Mouse (Mus musculus): ENCODE results near the gene Atg13.

Atg13 gene

DNA sequence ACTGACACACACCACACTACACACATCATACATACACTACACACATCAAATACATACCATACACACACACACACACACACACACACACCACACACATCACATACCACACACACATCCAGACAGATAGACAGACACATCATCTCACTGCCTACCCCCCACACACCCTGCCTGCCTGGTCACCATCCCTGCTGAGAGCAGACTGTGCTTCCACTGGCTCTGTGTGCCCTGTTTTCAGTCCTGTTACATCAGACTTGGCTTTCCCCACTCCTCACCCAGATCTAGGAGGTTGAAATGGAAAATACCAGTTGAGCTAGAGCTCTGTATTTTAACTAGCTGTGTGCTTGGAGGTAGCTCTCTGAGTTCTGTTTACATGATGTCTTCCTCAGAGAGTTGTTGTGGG lies 45.6 kb downstream of the Atg13 start:
- TF ChIP-seq GATA4 (IDR thresholded peaks at IDR 0.05; ENCODE audit: insufficient replicate concordance, low read length), result no peak

DNA sequence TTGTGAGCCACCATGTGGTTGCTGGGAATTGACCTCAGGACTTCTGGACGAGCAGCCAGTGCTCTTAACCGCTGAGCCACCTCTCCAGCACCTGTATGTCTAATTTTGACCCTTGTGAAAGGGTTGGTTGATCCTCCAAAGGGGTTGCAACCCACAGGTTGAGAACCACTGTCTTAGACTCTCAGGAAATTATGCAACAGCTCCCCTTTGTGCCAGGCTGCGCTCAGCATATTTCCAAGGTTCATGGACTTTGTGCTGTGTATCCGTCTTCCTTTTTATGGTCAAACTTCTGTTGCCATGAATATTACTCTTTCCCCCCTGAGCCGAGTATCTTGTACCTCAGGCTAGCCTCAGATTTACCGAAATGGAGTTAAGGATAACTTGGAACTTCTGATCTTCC lies 49.4 kb downstream of the Atg13 start:
- no peak for TF ChIP-seq GATA4 (IDR thresholded peaks at IDR 0.05; ENCODE audit: insufficient replicate concordance, low read length)

DNA sequence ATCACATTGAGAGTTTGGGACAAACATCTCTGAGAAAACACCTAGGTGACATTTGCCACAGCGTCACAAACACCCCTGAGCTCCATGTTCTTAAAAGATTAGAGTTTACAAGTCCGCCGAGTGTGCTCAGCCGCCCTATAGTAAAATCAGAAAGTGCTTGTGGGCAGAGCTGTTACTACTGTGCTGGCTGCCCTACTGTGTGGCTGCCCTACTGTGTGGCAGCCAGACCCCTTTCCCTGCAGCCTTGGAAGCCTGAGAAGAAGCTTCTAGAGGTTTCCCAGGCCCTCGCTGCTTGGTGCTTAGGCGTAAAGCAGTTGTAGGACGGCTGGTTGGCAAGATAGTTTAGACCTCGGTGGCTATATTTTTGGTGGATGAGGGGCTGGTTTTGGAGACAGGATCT lies 50.7 kb downstream of the Atg13 start:
- no peak for TF ChIP-seq GATA4 (IDR thresholded peaks at IDR 0.05; ENCODE audit: insufficient replicate concordance, low read length)

DNA sequence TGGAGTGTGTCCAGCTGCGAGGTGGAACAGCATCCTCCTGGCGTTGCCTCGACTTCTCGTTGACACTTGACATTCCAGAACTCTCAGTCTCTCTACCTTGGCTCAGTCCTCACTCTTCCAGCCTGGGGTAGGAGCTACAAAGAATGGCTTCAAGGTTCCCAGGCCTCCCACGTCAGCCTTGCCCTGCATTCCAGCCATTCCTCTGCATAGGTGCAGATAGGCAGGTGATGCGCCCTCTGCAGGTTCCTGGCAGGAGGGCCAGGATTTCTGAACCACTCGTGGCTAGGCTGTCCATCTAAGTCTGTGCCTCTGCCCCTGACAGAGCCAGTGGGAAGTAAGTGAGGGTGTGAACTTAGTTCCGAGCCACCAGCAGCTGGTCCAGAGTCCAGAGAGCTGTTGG lies 53.6 kb downstream of the Atg13 start:
- TF ChIP-seq GATA4 (IDR thresholded peaks at IDR 0.05; ENCODE audit: insufficient replicate concordance, low read length), result no peak

DNA sequence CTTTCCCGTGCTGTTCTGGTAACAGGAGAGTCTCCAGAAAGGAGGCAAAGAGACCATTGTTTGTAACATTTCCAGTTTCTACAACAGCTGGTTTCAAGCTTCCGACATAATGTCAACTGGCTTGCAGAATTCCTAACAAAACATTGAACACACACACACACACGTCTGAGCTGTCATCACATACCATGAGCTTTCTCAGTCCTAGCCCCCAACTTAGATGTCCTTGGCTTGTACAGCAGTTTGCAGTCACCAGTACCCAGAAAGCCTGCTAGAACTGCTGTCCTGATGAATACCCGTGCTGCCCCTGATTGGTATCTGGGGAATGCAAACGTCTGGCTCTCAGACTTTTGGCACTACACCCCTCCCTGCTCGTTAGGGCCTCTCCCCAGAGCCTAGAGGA lies 54.5 kb downstream of the Atg13 start:
- no peak for TF ChIP-seq GATA4 (IDR thresholded peaks at IDR 0.05; ENCODE audit: insufficient replicate concordance, low read length)

DNA sequence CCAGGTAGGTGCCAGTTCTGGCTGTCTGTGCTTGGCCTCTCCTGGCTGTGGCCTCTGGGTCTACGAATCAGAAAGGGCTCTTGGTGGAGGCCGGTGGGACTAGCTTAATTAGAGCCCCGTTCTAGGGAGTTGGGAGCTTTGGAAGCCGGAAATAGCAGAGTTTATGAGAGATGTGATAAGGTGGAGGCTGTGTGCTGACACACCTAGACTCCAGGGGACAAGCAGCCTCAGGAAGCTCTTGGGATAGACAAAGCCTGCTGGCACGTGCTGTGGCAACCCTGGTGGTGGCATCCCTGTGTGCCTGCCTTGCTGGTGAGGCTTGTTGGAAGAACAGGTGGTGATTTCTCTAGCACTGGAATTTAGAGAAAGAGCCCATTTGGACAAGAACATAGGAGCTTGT lies 55.0 kb downstream of the Atg13 start:
- no peak for TF ChIP-seq GATA4 (IDR thresholded peaks at IDR 0.05; ENCODE audit: insufficient replicate concordance, low read length)

DNA sequence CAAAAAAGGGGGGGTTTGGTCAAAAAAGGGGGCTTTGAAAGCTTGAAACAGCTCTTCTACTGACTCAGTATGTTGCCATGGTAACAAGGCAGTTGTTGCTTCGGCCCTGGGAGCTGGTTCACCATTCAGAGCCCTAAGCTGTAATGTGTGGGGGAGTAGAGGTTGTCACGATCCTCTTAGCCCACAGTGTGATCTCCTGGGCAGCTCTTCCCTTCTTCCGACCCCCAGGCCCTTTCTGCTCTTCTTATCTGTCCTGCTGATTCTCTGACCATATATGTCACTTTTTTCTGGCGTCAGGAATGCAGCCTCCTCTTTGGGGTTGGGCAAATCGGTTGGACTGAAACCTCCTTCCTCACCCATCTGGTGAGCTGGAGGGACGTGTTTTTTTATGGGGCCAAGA lies 57.5 kb downstream of the Atg13 start:
- TF ChIP-seq GATA4 (IDR thresholded peaks at IDR 0.05; ENCODE audit: insufficient replicate concordance, low read length), result no peak

DNA sequence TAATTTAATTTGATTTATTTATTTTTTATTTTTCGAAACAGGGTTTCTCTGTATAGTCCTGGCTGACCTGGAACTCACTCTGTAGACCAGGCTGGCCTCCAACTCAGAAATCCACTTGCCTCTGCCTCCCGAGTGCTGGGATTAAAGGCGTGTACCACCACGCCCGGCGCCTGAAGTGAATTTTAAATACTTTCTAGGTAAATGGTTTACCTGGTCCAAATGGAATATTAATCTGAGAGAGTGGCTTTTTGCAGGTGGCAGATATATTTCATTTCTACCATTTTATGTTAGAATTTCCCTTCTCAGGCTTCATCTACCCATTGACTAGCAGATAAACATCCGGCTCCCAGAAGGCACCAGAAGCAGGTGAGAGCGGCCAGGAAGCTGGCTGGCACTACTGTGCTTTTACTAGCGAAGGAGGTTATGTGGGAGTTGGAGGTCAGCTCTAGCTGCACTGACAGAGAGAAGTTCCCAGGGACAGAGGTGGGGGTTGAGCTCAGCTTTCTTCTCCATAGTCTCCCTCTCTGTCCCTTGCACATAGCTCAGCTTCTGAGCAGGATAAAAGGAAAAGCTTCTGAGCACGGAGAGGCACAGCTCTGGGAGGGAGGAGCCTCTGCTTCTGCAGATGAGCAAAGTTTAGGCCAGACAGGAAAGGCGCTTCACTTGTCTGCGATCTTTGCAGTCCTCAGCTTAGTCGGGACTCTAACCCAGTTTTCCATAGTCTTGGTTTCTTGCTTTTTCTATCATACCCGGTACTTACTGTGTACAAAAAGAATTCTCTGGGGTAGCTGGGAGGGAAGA lies 58.7 kb downstream of the Atg13 start:
- no peak for TF ChIP-seq GATA4 (IDR thresholded peaks at IDR 0.05; ENCODE audit: insufficient replicate concordance, low read length)

DNA sequence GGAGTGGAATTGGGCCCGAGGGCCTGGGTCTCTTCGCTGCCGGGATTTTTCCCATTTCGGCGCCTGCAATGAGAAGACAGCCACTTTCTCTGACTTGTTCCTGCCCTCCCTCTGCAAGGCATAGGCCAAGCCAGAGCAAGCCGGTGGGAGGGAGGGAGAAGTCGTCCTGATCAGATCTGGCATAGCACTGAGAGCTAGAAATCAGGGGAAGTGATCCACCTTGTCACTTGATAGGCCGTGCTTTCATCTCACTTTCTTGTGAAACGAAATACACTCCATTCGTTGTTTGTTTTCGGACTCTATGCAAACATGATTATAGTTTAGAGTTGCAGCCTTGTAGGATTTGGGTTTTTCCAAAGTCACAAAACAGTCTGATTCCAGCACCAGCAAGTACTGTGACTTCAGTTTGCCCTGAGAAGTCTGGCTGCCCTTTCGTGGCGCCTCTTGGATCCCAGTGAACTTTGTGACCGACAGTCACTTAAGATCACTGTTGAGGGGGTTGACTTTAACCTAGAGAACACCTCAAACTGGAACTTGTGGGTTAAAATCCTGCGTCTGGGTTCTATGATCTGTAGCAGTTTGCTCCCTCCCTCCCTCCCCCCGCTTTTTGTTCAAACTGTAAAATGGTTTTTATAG lies 59.9 kb downstream of the Atg13 start:
- no peak for TF ChIP-seq GATA4 (IDR thresholded peaks at IDR 0.05; ENCODE audit: insufficient replicate concordance, low read length)

DNA sequence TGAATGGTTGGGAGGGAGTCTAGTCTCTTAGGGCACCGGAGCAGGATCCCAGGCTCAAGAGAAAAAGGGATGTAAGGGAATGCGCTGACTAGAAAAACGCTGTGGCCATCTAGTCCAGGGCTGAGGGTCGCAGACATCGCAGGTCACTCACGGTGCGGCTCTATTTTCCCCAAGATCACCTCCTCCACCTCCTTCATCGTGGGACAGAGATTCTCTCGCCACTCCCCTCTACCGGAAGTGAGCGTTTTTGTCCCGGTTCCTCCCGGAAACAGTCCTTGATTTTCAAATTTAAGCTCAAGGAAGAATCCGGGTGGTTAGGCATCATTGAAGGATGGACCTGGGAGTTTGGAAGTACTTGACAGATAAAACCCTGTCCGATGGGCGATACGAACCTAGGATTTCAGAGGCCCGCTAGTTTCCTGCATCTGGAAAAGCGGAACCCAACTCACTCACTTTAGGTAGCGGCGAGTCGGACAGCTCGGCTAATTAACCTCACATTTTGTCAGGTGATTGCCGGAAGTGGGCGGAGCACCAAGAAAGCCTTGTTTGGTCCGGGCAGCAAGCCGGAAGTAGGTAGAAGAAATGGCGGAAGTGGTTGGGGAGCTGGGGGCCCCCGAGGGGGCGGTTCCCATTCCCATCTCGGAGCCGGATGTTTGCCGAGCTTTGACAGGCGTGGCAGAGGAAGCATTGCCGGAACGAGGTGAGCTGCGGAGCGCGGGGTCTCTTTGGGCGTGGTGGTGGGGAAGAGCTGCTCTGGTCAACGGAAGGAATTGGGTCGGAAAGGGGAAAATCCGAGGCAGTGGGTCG lies 60.6 kb downstream of the Atg13 start, which contains the start of the genes Zfp408 and Arhgap1:
Gene Zfp408 (minus strand): TSS at position 239 of the 807 bp plus-strand sequence.
Gene Arhgap1 (plus strand): TSS at position 308 of the 807 bp plus-strand sequence.
- TF ChIP-seq GATA4 (IDR thresholded peaks at IDR 0.05; ENCODE audit: insufficient replicate concordance, low read length), result 0 out of 2 replicates have a peak, but pooled peaks have one; percentile 8

DNA sequence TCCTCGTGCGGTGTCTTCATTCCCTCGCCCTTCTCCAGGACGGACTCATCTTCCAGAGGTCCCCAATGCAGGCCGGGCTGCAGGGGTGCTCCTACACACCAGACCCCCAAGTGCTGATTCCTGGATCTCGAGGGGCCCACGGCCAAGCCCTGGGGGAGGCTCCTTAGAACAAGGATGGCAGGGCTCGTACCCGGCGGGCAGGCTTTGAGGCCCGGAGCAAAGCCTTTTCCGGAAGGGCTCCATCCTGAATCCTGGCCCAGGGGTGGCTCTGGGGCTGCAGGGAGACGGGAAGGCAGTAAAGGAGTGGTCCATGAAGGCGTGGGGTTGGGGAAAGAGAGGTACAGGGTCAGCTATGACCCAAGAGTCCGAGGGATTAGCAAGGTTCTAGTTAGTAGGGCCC lies 61.2 kb downstream of the Atg13 start:
- no peak for TF ChIP-seq GATA4 (IDR thresholded peaks at IDR 0.05; ENCODE audit: insufficient replicate concordance, low read length)

DNA sequence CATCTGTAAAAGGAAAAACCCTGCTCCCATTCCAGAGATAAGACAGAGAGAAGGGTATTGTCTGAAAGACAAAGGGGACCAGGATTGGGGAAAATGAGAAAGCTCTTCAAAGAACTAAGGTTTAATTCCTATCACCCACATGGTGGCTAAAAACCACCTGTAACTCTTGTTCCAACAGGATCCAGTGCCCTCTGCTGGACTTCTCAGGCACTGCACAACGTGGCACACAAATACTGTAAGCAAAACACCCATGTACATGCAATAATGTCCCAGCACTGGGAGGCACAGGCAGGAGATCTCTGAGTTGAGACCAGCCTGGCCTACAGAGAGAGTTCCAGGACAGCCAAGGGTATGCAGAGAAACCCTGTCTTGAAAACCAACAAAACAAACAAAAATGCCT lies 63.6 kb downstream of the Atg13 start:
- TF ChIP-seq GATA4 (IDR thresholded peaks at IDR 0.05; ENCODE audit: insufficient replicate concordance, low read length), result no peak

DNA sequence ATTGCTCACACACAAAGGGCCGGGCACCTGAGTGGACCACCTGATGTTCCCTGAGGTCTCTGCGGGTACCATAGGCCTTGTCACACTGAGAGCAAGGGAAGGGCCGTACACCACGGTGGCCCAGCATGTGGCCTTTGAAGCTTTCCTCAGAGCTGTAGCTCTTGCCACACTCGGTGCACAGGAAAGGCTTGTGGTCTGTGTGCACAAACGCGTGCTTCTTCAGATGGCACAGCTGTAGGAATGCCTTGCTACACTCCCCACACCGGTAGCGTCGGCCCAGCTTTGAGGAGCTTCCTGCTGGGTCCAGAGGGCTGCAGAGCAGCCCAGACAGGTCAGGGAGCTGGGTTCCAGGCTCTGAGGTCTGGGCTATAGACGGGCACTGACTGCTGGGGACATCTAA lies 64.6 kb downstream of the Atg13 start:
- no peak for TF ChIP-seq GATA4 (IDR thresholded peaks at IDR 0.05; ENCODE audit: insufficient replicate concordance, low read length)

DNA sequence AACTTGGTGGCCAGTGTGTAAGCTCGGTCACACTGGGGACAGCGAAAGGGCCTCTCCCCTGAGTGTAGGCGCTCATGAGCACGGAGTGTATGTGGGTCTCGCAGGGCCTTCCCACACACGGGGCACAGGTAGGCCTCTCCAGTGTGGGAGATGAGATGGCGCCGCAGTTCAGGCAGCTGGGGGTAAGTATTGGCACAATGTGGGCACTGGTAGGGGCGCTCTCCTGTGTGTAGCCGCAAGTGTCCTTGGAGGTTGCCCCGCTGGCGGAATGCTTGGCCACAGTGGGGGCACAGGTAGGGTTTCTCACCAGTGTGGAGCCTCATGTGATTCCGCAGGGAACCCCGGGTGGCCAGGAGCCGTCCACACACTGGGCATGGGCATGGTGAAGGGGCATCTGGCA lies 65.0 kb downstream of the Atg13 start:
- TF ChIP-seq GATA4 (IDR thresholded peaks at IDR 0.05; ENCODE audit: insufficient replicate concordance, low read length), result no peak

DNA sequence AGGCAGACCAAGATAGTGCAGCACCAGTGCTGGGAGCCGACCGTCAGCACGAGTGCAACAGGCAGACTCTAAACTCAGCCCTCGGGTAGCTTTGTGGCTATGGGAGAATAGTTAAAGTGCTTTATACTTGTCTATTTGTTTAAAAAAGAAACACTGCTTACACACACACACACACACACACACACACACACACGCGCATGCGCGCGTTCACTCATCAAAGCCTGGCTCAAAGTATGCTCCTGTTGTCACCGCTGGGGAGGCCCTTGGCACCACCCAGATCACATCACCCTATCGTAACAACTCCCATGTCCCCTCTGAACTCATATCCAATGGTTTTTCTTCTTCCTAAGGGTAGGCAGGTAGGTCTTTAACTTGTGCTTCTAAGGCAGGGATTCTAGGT lies 66.4 kb downstream of the Atg13 start:
- TF ChIP-seq GATA4 (IDR thresholded peaks at IDR 0.05; ENCODE audit: insufficient replicate concordance, low read length), result no peak

All from liver, adult (tissue).